Mouse (Mus musculus): ENCODE measurements around the gene Agrn. TPM values are rescaled to one million over a fixed set of nuclear protein-coding genes. Genes with fewer than 3 reads are reported as not detected.
"Not testable (repeated sequence)": the region's sequence is repeated elsewhere in the genome, so short reads cannot be mapped to it uniquely, and the experiment has no call there.

The Agrn gene
- total RNA-seq, 2 experiments from 2014 or later = 1.1 to 2.1 TPM

DNA sequence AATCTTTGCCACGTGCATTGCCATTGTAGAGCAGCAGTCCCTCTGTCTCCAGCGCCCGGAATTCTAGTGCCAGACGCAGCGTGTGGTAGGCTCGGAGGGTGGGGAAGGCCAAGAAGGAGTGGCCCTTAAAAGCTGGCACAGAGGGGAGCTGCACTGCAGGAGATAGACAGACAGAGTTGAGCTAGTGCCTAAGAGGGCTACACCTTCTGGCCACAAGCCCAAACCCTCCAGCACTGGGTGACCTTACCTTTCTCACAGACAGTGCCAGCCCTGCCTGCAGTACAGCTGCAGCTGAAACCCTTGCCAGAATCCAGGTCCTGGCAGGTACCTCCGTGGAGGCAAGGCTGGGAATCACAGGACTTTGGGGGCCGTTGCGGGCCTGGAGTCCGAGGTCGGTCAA, 25.5 kb downstream of the Agrn start:
- no peak for ATAC-seq (replicated peaks; ENCODE audit: poor library complexity, severe bottlenecking)

DNA sequence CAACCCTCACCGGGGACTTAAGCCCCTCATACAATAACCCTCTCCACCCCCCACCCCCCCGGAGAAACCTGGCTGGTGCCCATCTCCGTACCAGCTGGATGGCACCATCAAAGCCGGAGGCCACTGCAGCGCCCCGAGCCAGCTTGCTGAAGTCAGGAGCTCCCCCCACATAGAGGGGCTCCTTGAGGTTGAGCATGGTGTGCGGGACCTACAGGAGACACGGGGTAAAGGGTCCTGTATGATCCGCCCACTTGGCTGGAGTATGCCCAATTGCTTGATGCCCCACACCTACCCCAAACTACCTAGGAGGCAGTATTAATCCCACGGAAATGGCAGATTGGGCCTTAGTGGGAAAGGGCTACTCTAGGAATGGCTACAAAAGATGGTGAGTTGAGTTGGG, 28.2 kb downstream of the Agrn start:
- no peak for ATAC-seq (replicated peaks; ENCODE audit: poor library complexity, severe bottlenecking)

DNA sequence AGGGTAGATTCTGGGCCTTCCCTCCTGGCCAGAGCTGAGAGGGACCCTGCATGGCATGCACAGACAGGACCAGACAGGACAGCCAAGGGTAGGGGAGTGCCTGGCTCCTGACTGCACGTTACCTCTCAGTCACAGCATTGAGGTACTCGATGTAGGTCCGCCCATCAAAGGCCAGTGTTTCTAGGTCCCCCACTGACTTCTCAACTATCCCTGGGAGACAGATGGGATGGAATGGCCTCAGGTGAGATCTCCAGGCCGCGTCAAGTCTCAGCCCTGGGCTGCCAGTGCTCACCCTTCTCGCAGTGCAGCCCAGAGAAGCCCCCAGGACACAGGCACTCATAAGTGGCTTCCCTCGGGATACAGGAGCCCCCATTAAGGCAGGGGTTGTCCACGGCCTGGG, 28.7 kb downstream of the Agrn start:
- ATAC-seq (replicated peaks; ENCODE audit: poor library complexity, severe bottlenecking) = no peak

DNA sequence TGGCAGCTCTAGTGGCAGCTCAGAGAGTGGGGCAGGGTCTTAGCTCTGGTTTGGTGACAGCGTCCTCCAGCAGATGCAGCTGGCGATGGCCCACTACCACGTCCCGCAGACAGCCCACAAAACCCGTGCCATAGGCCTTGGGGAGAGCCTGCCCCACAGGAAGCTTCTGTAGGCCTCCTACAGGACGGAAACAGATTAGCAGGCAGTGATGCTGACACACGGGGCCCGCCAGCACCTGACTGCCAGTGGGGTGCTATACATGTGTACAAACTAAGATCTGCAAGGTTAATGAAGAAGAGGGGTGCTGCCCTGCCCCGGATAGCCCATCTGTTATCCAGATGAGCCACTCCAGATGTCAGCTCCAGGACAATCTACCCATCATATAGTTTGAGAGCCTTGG, 30.8 kb downstream of the Agrn start:
- peak; percentile 33; the same call in 1 of the 2 replicates for ATAC-seq (replicated peaks; ENCODE audit: poor library complexity, severe bottlenecking)

DNA sequence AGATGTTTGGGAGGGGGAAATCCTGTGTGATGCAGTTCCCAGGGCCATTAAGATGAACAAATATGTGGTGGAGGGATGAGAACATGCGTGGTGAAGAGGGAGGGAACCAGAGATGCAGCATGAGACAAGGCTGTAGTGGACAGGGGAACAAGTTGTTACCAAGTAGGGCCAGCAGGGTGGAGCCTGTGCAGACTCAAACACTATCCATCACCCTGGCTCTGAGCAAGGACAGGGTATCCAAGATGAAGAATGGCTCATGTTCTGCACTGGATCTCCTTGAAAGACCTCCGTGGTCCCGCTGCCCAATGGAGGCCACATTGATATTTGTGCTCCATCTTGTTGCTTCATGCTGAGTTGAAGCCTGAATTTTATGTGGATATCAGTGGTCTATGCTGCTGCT, 42.5 kb downstream of the Agrn start:
- ATAC-seq (replicated peaks; ENCODE audit: poor library complexity, severe bottlenecking) = no peak

DNA sequence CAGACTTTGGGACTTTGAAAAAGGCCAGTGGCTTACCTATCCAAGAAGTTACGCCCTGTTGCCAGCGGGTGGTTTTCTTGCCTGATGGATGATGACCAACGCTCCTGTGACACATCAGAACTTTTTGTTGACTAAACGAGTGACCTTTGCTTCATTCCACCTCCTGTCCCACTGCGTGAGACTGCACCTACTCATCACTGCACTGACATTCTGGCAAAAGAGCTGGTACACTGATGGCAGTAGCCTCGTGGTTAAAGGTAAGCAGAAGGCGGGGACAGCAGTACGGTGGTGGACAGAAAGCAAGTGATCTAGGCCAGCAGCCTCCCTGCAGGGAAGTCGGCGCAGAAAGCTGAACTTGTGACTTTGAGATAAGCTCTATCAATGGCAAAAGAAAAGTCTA, 46.4 kb downstream of the Agrn start:
- ATAC-seq (replicated peaks; ENCODE audit: poor library complexity, severe bottlenecking) = not testable (repeated sequence)

DNA sequence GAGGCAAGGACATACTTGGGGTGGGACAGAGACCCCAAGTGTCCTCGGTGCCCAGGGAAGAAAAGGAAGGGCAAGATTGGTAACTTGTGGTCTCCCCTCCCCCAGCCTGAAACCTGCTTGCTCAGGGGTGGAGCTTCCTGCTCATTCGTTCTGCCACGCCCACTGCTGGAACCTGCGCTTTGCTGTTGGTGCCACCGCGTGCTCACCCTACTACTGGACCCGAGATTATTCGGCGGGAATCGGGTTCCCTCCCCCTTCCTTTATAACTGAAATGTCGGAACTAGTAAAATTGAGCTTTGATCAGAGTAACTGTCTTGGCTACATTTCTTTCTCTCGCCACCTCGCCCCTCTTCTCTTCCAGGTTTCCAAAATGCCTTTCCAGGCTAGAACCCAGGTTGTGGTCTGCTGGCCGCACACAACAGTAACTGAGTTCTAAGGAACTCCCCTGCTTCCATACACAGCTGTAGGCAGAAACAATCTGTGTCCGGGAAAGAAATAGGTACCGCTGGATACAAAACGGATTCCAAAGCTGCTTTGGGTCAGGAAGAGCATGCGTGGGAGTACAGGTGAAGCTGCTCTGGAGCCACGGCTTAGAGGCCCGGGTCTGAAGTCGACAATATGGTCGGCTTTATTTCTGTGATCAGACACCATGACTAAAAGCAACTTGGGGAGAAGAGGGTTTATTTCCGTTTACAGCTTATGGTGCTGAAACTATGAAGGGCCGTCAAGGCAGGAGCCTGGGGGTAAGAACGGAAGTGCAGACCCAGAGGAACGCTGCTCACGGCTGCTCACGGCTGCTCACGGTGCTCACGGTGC, 60.8 kb downstream of the Agrn start:
- no peak for ATAC-seq (replicated peaks; ENCODE audit: poor library complexity, severe bottlenecking)

DNA sequence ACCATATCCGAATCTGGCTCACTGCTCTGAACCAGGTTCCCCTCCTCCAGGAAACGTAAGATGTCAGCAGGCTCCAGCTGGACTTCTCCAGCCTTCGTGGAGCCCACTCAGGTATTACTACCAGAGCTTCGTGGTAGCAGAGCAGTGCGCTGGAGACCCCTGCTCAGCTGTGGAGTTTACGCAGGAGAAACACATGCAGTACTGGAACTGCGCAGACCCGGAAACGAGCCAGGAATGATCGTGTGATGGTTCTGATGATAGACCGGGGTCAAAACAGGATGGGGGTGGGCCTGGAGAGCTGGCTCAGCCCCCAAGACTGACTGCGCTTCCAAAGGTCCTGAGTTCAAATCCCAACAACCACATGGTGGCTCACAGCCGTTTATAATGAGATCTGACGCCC, 61.5 kb downstream of the Agrn start:
- no peak for ATAC-seq (replicated peaks; ENCODE audit: poor library complexity, severe bottlenecking)

DNA sequence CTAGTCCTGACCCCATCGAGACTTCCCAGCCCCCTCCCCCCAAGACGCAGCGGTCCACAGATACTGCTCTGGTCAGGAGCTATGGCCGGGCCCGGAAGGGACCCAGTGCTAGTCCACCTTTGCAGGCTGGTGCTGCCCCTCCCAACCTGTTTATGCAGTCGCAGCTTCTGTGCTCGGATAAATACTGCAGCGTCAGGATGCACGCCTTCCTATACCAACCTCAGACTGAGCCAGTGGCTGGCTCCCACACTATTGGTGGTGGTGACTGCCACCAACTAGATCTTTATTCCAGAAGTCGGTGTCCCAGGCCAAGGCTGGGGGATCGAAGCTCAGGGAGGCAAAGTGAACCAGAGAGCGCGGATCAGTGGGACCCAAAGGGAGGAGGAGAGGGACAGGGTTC, 62.2 kb downstream of the Agrn start:
- no peak for ATAC-seq (replicated peaks; ENCODE audit: poor library complexity, severe bottlenecking)

DNA sequence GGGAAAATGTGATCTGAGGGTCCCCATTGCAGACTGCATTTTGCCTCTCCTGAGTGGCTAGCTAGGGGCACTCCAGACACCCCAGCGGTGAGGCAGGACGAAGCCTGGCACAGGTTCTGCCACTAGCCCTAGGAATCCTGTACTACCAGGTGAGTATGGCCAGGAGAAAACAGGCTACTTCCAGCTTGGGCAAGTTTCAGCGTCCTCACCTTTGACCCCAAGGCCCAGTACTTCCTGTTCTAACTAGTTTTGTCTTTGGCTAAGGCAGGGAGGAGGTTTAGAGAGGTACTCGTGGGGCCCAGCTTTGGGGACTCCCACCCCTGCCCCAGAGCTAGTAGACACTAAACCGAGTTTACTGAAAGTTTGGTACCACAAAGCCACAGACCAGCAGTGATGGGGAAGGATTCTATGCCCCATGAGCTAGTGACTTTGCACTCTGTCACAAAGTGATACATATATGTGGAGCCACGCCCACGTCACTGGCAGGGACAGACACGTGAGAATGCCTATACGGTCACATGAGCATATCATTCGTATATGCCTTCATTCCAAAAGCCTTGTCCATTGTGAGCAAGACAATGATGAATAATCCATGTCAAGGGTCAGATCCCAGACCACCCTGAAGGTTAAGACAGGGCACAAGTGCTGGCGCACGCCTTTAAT, 63.2 kb downstream of the Agrn start:
- ATAC-seq (replicated peaks; ENCODE audit: poor library complexity, severe bottlenecking) = no peak

DNA sequence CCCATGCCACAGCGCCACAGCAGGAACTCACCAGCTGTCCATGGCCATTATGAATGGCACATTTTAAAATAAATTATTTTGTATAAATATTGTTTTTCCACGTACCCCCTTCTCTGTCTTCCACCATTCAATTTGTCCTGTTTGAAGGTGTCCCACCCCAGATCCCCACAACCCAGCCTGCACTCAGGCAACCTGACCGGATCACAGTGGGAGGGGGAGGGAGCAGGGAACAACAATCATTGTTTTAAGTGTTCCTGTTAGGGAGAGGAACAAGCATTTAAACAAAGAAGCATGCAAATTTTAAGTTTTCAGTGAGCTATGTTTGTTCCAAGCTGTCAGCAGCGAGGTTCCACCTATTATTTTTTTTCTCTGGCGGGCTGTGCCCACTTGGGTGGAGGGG, 64.0 kb downstream of the Agrn start:
- no peak for ATAC-seq (replicated peaks; ENCODE audit: poor library complexity, severe bottlenecking)

DNA sequence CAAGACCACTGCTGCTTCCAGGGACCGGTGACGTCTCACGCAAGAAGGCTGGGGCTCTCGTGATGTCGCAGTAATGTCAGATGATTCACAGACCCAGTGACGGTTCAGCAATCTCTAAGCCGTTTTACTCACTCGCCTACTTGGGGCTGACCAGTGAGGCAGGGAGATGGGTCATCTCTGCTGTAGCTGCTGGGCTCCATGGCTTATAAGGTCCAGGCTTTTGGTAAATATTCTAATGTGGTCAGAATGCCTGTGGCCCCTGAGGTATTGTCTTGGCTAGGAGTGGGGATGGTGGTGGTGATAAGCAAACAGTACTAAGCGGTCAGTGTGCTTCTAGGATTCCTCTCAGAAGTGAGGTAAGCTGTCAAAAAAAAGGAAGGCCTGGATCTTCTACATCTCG, 66.3 kb downstream of the Agrn start:
- no peak for ATAC-seq (replicated peaks; ENCODE audit: poor library complexity, severe bottlenecking)

DNA sequence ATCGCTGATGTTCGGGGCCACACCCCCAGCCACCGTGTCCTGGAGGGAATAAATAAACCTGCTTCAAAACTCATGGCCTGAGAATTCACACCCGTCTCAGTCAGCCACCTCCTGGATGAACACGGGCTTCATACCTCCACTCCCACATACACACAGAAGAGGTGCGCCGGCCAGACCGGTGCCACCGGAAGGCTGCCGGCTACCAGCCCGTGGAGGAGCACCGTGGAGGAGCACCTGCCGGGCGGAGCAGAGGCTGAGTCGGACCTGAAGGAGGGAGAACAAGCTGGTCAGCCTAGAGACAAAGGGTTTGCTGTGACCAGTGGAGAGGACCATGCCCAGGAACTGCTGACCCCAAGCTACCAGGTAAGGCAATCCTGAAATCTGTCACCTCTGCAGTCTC, 66.9 kb downstream of the Agrn start, which contains the start of gene Rnf223:
Rnf223 (plus strand) TSS at position 78 of the 400 bp plus-strand sequence.
- ATAC-seq (replicated peaks; ENCODE audit: poor library complexity, severe bottlenecking) = no peak

DNA sequence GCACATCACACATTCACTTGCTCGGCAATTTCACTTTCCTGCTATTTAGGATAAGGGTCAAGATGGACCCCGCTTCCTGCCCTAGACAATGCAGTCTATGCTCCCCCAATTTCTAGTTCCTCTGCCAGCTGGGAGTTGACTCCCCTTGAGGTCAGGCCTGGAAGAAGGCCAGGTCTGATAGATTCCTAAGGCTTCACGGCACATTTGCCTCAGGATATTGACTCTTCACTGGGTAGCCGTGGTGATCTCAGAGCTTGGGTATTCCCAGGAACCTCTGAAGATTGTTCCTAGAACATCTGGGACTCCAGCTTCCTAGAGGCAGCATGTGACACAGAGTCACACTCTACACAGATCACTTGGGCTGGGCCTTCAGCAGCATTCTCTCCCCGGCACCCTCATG, 68.5 kb downstream of the Agrn start:
- no peak for ATAC-seq (replicated peaks; ENCODE audit: poor library complexity, severe bottlenecking)

DNA sequence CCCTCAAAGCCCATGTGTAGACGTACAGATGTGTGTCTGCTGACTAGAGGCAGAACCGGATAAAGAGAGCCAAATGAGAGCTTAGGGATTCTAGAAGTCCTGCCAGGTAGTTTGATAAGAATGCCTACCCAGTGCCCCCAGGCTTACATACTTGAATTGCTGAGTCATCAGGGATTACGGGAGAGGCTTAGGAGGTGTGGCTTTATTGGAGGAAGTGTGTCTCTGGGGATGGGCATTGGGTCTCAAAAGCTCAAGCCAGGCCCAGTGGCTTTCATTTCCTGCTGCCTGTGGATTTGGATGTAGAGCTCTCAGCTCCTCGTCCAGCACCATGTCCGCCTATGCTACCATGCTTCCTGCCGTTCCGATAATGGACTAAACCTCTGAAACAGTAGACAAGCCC, 70.4 kb downstream of the Agrn start:
- ATAC-seq (replicated peaks; ENCODE audit: poor library complexity, severe bottlenecking) = peak; percentile 43; the same call in 1 of the 2 replicates

DNA sequence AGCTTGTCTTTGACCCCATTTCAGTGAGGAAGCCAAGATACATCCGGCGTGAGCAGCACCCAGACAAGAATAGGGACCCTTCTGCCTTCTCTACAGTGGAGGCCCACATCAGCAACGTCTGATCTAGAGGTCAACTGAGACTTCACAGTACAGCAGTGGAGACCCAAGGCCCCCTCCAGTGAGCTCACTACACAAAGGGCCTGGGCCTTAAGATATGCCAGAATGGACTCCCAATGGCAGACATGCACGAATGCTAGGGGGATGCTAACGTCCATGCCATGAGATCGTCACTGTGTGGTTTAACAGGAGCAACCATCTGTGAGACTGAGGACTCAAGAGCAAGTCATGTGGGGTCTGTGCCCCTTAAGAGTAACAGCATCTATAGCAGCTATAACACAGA, 71.9 kb downstream of the Agrn start:
- no peak for ATAC-seq (replicated peaks; ENCODE audit: poor library complexity, severe bottlenecking)

DNA sequence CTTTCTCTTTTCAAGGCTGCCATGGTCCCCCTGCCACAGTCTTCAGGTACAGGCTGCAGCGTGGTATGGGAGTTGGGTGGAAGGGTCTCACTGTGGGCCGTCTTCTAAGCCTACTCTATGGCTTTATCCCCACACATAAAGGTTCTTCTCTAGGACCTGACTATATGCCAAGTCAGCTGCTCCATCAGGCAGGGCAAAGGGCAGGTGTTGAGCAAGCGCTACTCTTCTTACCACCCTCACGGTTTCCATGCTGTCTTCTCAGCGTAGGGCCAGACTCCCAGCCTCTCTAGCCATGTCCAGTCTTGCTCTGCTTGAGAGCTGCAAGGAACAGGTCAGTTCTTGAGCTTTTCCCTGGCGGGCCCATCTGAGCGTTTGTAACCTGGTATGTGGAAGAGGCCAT, 73.2 kb downstream of the Agrn start:
- ATAC-seq (replicated peaks; ENCODE audit: poor library complexity, severe bottlenecking) = no peak

Other genes starting within 250 kb of the Agrn start
- gene C1qtnf12, start 235.2 kb downstream of the Agrn start, total RNA-seq (2014; fragmentation: Nextera tagmentation) = 15.4 and 32.2 TPM in 2 replicates
- 10.6 and 11.0 TPM in 2 replicates for gene C1qtnf12, start 235.2 kb downstream of the Agrn start, total RNA-seq (2017)
- 6.4 and 6.6 TPM in 2 replicates for gene B3galt6, start 204.8 kb downstream of the Agrn start, total RNA-seq (2014; fragmentation: Nextera tagmentation)
- 10.3 and 10.7 TPM in 2 replicates for gene B3galt6, start 204.8 kb downstream of the Agrn start, total RNA-seq (2017)
- gene Sdf4, start 204.6 kb downstream of the Agrn start, total RNA-seq (2014; fragmentation: Nextera tagmentation) = 62.0 and 73.4 TPM in 2 replicates
- gene Sdf4, start 204.6 kb downstream of the Agrn start, total RNA-seq (2017) = 174 and 182 TPM in 2 replicates
- 2.2 TPM in 1 of 2 replicates, not detected in the other for gene Tnfrsf4, start 183.6 kb downstream of the Agrn start, total RNA-seq (2014; fragmentation: Nextera tagmentation)
- 1.1 TPM in 1 of 2 replicates, not detected in the other for gene Tnfrsf4, start 183.6 kb downstream of the Agrn start, total RNA-seq (2017)
- gene Tnfrsf18, start 171.3 kb downstream of the Agrn start, total RNA-seq (2014; fragmentation: Nextera tagmentation) = 0.99 and 4.6 TPM in 2 replicates
- gene Tnfrsf18, start 171.3 kb downstream of the Agrn start, total RNA-seq (2017) = 1.9 and 4.6 TPM in 2 replicates
- gene Ttll10, start 138.1 kb downstream of the Agrn start, total RNA-seq (2014; fragmentation: Nextera tagmentation) = not detected in 2 replicates
- gene Ttll10, start 138.1 kb downstream of the Agrn start, total RNA-seq (2017) = not detected in 2 replicates
- 32.2 and 43.0 TPM in 2 replicates for gene 9430015G10Rik, start 87.5 kb downstream of the Agrn start, total RNA-seq (2014; fragmentation: Nextera tagmentation)
- 24.7 and 32.8 TPM in 2 replicates for gene 9430015G10Rik, start 87.5 kb downstream of the Agrn start, total RNA-seq (2017)
- gene Rnf223, start 67.0 kb downstream of the Agrn start, total RNA-seq (2014; fragmentation: Nextera tagmentation) = not detected in 2 replicates
- 0.17 TPM in 1 of 2 replicates, not detected in the other for gene Rnf223, start 67.0 kb downstream of the Agrn start, total RNA-seq (2017)
- 4.6 and 11.1 TPM in 2 replicates for gene Isg15, start 3.3 kb upstream of the Agrn start, total RNA-seq (2014; fragmentation: Nextera tagmentation)
- gene Isg15, start 3.3 kb upstream of the Agrn start, total RNA-seq (2017) = 1.2 TPM in 1 of 2 replicates, not detected in the other
- gene AW011738, start 5.8 kb upstream of the Agrn start, total RNA-seq (2014; fragmentation: Nextera tagmentation) = 1.5 and 2.1 TPM in 2 replicates
- gene AW011738, start 5.8 kb upstream of the Agrn start, total RNA-seq (2017) = 0.26 and 0.43 TPM in 2 replicates
- gene Perm1, start 18.4 kb upstream of the Agrn start, total RNA-seq (2014; fragmentation: Nextera tagmentation) = not detected in 2 replicates
- gene Perm1, start 18.4 kb upstream of the Agrn start, total RNA-seq (2017) = 0.05 TPM in 1 of 2 replicates, not detected in the other
- gene Plekhn1, start 37.4 kb upstream of the Agrn start, total RNA-seq (2014; fragmentation: Nextera tagmentation) = 24.3 and 36.5 TPM in 2 replicates
- gene Plekhn1, start 37.4 kb upstream of the Agrn start, total RNA-seq (2017) = 12.2 and 13.4 TPM in 2 replicates
- 97.3 and 108 TPM in 2 replicates for gene Noc2l, start 38.5 kb upstream of the Agrn start, total RNA-seq (2014; fragmentation: Nextera tagmentation)
- gene Noc2l, start 38.5 kb upstream of the Agrn start, total RNA-seq (2017) = 116 and 135 TPM in 2 replicates
- not detected in 2 replicates for gene Samd11, start 58.2 kb upstream of the Agrn start, total RNA-seq (2014; fragmentation: Nextera tagmentation)
- gene Samd11, start 58.2 kb upstream of the Agrn start, total RNA-seq (2017) = 0.15 and 0.60 TPM in 2 replicates
- gene Vmn2r-ps159, start 133.6 kb upstream of the Agrn start, total RNA-seq (2014; fragmentation: Nextera tagmentation) = not detected in 2 replicates
- not detected in 2 replicates for gene Vmn2r-ps159, start 133.6 kb upstream of the Agrn start, total RNA-seq (2017)